Mouse (Mus musculus) mesoderm, embryonic 11.5 days (tissue): Measurements from ENCODE around the gene Ptn.
"Not testable (repeated sequence)": the region's sequence is repeated elsewhere in the genome, so short reads cannot be mapped to it uniquely, and the experiment has no call there.

Experiments used
- DNase-seq: peaks from one replicate; pipeline ENCODE4 v3.0.0-alpha.2; 2012; ENCODE audit warnings: low read depth, low spot score

Gene Ptn

DNA sequence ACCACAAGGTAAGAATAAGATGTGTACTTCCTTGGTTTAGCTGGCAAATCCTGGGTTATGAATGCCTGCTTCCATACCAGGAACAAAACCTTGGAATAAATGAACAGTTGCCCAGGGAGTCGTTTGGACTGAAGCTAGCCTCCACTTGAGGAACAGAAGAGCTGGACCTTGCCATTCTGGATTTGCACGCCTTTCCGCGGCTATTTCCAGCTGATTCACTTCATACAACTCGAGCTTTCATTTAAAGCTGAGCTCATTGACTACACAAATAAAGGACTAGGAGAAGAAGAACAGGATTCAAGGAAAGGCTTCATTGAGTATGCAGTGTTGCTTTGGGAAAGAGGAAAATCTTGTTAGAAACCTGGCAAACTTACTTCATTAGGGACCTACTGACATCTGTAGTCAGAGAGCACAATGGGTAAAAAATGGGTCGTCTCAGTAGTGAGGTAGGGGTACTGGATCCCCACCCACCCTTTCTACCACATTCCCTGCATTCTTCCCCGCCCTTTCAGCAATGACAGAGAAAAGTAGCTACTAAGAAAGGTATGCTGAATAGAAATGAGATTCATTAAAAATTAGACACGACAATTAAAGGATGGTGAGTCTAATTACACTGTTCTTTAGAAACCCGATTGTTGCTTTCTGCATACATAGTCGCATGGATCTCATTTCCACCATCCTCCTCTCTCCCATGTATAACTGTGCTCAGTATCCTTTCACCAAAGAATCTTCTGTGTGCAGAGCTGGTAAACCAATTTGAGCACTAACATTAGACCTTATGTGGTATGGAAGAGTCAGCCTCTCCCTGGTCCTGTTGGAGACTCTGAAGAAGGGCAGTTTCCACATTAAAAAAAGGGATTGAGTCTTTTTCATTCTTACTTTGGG is 54.8 kb downstream of the Ptn start:
- no peak for DNase-seq

DNA sequence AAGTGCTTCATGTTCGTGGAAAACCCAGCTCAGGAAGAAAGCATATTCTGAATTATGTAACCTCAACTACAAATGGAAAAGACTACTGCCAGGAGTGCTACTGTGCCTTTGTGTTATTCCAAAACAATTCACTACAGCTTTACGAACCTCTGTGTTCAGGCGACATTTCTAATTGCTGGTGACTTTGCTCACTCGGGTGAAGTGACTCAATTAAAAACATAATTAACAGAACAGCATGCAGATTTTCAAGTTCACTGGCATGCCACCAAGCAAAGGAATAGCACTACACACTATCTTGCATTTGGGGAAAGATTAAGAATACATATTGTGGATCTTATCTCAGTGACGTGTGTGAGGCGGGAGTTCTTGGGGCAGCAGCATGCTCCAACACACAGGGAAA is 57.1 kb downstream of the Ptn start:
- no peak for DNase-seq

DNA sequence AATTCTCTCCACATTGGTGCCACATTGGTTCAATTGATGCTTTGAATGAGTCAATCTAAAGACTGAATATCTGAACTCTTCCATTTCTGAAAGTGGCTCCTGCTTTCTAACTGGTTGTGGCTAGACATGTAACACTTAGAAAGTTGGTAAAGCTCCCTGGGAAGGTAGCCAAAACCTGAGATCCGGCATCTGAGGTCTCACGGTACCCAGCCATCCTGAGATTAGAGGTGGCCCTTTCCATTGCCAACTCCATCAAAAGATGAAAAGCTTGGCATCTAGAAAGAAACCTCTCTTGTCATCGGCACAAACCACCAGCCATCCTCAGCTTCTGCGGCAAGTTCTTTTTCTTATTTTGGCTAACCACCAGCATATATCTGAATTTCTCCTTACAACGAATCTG is 70.2 kb downstream of the Ptn start:
- DNase-seq, result no peak

DNA sequence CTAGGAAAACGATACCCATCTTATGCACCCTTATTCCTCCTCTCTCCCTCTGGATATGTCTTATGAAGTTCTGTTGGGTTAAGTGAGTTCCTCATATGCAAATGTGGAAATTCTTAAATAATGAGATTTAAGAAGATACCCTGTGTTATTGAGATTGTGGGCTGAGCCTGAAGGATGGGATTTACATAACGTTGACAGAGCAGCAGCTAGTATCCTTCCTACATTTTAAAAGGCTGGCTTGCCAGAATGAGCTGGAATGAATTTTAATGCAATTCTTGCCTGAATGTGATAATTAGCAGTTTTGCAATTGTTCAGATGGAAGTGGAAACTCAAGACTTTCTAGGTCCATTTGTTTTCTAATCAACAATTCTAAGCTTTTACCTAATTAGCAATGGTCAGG is 73.3 kb downstream of the Ptn start:
- no peak for DNase-seq

DNA sequence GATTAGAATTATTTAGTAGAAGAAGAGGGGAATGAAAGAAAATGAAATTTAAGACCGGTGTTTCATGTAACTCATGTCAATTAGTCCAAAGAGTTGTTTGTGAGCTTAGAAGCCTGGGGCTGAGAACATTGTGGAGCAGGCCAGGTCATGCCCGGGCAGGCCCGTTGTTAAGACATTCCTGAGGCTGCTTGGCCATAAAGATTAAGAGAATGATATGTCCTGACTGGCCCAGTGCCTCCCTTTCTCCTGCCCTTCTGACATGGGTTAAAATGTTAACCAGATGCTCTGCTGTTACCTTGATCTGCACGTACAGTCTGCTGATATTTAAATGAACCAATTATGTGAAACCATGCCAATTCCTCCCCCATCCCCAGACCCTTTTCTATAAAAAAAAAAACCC is 74.4 kb downstream of the Ptn start:
- not testable (repeated sequence) for DNase-seq

DNA sequence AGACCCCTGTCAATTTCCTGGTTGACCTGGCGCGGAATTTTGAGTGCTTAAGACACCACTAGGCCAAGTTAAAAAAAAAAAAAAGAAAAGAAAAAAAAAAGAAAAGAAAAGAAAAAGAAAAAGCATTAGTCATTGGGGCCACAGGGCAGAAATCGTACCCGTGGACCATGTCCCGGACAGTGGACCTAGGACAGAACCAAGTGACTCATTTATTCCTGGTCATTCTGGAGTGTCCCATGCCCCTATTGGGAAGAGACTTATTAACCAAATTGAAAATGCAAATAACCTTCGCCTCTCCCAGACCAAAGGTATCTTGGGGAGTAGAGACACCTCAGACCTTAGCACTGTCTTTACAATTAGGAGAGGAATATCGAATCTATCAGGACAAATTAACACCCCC is 80.2 kb downstream of the Ptn start:
- not testable (repeated sequence) for DNase-seq

DNA sequence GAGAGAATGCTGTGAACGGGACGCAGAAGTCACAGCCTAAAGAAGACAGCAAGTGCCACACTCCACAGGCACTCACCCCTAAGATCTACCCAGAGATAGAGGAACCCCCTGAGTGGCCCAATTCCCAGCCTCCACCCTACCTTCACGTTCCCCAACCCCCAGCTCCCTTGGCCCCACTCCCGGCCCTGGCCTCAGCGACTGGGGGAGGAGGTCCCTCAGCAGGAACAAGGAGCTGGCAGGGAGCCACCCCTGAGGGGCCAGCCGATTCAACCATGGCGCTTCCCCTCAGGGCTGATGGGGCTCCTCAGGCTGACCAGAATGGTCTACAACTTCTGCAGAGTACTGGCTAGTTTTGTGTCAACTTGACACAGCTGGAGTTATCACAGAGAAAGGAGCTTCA is 81.9 kb downstream of the Ptn start:
- no peak for DNase-seq

DNA sequence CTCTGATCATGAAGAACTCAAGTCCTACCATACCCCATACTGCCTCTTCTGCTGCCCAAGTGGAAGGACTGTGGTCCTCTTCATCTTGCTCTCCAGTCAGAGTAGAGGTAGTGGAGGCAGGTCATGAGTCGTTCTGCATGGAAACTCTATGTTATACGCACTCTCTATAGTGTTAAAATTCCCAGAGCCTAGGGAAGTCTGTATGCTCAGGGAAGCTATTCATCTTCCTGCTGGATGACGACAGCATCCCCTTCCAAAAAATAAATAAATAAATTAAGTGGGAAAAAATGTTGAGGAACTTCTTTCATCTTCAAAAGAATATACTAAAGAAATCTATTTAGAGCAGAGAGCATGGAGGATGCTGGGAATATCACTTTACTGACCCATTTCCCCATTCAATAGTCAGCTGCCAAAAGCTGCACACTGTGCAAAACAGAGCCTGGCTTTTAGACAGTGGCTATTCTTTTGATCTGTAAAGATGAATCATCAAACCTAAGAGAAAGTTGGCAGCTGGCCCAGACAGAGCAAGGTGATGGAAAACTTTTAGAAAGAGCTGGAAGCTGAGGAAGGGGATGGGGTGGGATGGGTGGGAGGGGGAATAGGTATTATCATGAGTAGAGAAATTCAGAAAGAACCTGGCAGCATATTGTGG is 84.4 kb downstream of the Ptn start:
- DNase-seq, result no peak

DNA sequence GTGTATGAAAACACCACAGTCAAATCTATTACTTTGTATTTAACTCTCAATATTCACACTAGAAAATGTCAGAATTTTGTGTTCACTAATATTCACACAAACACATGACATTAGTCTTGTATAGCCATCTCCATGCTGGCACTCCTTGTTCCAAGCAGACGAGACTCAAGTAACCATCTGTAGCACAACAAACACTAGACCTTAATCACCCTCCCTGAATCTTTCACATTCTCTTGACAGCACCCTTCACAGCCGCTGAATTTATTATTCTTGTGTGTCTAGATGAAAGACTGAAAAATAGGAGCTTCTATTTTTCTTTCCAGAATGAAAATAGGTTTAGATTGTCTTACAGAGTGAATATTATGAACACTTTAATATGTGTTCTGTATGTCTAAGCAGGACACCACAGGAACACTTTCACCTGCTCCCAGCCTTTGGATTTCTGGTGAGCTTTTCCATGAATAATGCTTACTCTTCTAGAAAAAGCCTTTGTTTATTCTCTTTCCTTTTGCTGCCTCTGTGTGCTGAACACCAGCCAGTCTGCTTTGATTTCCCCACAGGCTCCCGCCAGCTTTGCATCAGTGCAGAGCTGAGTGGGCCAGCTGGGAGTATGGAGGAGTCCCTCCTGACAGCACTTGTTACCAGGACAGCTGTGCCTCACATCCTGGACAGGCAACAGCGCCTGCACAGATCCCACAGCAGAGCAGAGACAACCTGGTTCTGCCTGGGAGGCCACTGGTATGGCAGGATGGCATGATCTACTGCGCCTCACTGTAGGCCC is 87.1 kb downstream of the Ptn start:
- DNase-seq, result peak; percentile 43

DNA sequence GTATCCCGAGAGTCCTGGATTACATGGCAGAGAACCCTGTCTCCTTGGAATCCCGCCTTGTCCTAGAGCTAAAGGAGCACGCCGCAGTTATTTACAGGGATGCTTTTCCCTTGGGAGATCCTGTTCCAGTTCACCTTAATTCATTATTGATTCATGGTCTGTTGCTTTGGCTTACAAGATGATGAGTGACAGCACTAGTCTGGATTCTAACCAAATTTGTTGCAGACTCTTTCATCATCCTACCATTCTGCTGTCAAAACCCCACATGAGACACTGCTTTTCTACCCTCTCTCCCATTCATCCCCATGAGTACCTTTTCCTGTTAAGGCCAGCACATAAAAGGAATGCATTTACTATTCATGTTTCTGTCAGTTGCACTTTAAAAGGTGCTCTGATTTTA is 96.7 kb downstream of the Ptn start:
- DNase-seq, result no peak

DNA sequence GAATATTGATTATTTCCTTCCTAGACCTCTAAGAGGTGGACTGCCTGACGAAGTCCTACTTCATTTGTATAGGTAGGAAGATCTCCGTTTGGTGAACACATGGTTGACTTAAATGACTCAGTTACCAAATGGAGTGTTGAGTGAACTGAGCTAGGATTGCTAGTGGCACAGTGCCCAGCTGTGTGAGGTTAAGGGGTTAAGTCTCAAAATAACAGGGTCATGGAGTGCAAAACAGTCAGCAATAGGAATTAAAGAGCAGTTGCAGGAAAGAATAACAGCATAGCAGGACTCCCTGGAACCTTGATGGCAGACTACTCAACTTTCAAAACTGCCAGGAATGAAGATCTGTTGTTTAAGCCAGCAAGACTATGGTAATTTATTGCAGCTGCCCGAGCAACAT is 114.5 kb downstream of the Ptn start:
- DNase-seq, result peak; percentile 76

DNA sequence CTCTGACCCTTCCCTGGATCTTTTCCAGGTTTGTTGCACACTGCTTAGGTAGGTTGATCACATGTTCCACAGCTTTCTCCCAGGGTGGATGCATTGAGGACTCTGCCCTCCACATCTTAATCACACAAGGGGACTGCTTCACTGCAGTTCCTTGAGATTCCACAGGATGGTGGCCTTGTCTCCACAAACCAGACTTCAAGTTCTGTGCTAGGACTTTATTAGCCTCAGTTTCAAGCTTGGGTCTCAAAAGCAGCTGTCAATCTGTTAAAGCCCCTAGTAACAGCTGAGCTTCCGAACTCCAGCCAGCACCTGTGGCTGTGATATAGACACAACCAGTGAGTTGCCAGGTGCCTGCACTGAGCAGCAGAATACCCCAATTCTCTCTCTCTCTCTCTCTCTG is 118.5 kb downstream of the Ptn start:
- peak; percentile 71 for DNase-seq

DNA sequence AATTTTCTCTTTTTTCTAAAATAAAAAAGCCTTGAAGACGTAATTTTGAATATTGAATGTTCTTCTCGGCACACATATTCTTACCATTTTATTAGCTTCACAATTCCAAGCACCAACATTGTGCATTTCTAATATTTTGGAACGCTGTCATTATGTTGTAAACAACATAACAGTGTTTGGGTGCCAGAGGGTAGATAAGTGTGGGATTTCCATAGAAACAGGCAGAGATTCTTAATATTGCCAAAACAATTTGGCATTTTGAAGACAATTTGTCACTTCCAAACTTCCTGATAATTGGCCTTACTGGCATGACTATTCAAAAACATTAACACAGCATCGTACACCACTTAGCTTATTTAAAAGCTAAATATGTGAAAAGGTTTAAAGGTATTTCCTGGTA is 119.1 kb downstream of the Ptn start:
- no peak for DNase-seq

DNA sequence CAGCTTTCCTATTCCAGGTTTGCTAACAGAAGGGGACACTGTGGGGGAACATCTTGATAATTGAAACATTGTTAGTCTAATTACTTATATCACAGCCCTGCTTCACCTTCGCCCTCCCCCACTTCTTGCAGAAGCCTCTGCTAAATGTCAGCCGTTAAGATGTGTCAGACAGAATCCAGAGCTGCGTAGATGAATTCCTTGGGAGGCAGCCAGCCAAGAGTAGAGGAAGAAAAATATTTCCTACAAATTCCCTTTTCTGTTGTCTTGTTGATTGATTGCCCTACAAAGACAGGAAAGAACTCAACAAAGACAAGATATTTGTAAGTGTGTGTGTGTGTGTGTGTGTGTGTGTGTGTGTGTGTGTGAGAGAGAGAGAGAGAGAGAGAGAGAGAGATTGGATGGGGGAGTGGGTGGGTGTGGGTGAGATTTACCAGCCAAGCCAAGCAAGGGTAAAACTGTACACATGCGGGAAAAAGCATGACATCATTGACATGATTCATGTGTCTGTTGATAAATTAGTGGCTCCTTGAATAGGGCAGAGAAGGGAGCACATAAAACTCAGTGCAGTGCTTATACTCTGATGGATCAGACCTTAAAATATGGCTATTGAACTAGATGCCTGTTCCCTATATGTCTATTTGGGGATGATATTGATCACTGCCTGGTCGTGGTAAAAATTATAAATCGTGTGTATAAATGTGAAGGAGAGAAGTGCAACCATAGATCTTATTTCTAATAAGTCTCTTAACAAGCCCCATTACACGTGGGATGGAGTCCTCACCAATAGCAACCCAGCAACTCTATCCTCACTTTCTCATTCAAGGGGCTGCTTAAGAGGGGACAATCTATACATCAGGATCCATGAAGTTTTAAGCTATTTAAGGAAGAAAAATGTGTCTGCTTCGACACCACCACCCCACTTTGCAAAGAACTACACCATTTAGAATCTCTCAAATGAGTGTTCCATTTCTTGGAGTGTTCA is 133.0 kb downstream of the Ptn start:
- peak; percentile 66 for DNase-seq

DNA sequence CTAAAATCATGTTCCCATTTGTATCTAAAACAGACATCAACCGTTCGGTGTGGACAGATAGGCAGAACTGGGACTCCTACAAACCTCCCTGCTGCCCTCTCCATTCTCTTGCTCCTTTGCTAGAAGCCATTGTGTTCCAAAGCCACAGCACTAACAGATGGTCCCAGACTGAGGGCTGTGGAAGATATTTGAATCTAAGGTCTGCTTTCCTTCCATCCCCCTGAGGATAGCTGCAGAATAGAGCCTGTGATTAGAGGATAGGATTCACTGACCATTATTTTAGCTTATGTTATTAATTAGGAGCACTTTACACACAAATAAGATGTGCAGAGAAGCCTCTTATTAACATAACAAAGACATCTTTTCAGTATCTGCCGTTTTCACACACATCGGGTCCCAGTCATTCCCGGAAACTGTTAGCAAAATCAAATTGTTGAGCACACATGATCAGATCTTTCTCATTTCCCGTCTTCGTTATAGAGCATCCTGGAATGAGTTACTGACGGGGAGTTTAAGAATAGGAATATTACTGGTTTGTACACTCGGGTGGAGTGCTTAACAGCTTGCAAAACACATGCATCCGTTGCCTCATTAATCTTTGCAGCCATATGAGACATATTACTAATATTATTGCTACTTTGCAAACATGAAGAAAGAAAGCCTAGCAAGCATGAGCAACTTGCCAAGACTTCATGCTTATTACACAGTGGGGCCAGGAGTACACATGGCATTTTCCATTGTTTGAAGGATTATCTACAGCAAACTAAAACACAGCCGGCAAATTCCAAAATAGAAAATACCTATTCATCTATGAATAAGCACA is 137.4 kb downstream of the Ptn start:
- DNase-seq, result no peak

DNA sequence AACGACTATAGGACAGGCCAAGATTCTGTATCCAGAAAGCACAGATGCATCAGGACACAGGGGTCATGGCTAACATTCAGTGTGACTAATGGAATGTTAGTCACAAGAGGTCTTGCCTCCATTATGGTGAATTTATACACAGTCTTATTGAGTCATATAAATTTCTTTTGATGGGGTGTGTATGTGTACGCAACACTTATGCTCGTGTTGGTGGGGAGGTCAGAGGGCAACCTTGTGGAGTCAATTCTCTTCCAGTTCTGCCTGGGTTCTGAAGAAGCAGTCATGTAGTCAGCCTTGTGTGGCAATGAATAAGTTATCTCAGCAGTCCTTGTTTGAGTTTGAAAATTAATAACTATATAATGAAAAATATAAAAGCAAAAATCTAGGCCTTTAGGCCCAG is 138.7 kb downstream of the Ptn start:
- DNase-seq, result no peak
